Comparison of ENCODE assay signal across 13 mouse cellular contexts in genomic region chr16:22046739-22047366, GRCm38 (mm10).
"Had no signal": no experiment of that assay in that cellular context is flagged by ENCODE, and none has a peak within 500 bp of the region (broad histone marks: within the 10 kb centered on the region; RNA-seq: fewer than 3 reads in every experiment).

No protein-coding gene starts in this region.

- H3K4me3 ChIP-seq: left cerebral cortex, adult 2 months; limb, embryonic 10.5 days; liver, embryonic 15.5 days; megakaryocyte, embryonic 14.5 days; midbrain, embryonic 13.5 days had no signal

- DNase-seq: kidney, postnatal 25 days; lung, adult 2 months; lung, postnatal 4 days; right cerebral cortex, postnatal 25 days; thymus, postnatal 4 days had no signal

- H3K4me1 ChIP-seq: limb, embryonic 10.5 days; liver, embryonic 15.5 days; midbrain, embryonic 13.5 days had no signal

- H3K9ac ChIP-seq: liver, embryonic 15.5 days; midbrain, embryonic 13.5 days had no signal

- H3K9me3 ChIP-seq: limb, embryonic 10.5 days; liver, embryonic 15.5 days; megakaryocyte, embryonic 14.5 days; midbrain, embryonic 13.5 days had no signal

- ATAC-seq: lung, postnatal 0 days; midbrain, embryonic 13.5 days had no signal

- H3K27ac ChIP-seq: left cerebral cortex, adult 2 months; limb, embryonic 10.5 days; liver, embryonic 15.5 days; midbrain, embryonic 13.5 days; stomach, postnatal 0 days had no signal

- H3K4me2 ChIP-seq: liver, embryonic 11.5 days; liver, embryonic 15.5 days; midbrain, embryonic 13.5 days had no signal

- H3K27me3 ChIP-seq: liver, embryonic 15.5 days; megakaryocyte, embryonic 14.5 days; midbrain, embryonic 13.5 days had no signal
